Mouse (Mus musculus) forebrain, embryonic 13.5 days (tissue): ENCODE results near the gene Zfp12. TPM values are rescaled to one million over a fixed set of nuclear protein-coding genes. Genes with fewer than 3 reads are reported as not detected.
A peak's percentile ranks its signal among the peaks of the same experiment; 100 is the strongest.
"Not testable (repeated sequence)": the region's sequence is repeated elsewhere in the genome, so short reads cannot be mapped to it uniquely, and the experiment has no call there.

Experiments used
- ATAC-seq: fragments of 200-750 bp; cut with Nextera tagmentation; 2 replicates; pipeline ENCODE4 v1.8.0; 2017
- H3K27ac ChIP-seq: fragments of 300-500 bp; sonication (generic); 2 replicates; pipeline ENCODE4 v1.5.1; 2015; ENCODE audit warnings: inconsistent platforms, mild to moderate bottlenecking, moderate library complexity
- H3K27me3 ChIP-seq: fragments of 300-500 bp; sonication (generic); 2 replicates; pipeline ENCODE4 v1.6.1; 2015; ENCODE audit warnings: mild to moderate bottlenecking, inconsistent platforms
- H3K36me3 ChIP-seq: fragments of 300-500 bp; sonication (generic); 2 replicates; pipeline ENCODE4 v1.6.1; 2015; ENCODE audit warnings: mild to moderate bottlenecking, inconsistent platforms; ENCODE audit not compliant: poor library complexity, severe bottlenecking
- H3K4me1 ChIP-seq: fragments of 300-500 bp; sonication (generic); 2 replicates; pipeline ENCODE4 v1.6.1; 2015; ENCODE audit warnings: inconsistent platforms
- H3K4me2 ChIP-seq: fragments of 300-500 bp; sonication (generic); 2 replicates; pipeline ENCODE4 v1.6.1; 2015; ENCODE audit warnings: inconsistent platforms, mild to moderate bottlenecking, moderate library complexity
- H3K4me3 ChIP-seq: fragments of 300-500 bp; sonication (generic); 2 replicates; pipeline ENCODE4 v1.5.1; 2015; ENCODE audit warnings: mild to moderate bottlenecking, inconsistent platforms
- H3K9ac ChIP-seq: fragments of 300-500 bp; sonication (generic); 2 replicates; pipeline ENCODE4 v1.6.1; 2015; ENCODE audit warnings: mild to moderate bottlenecking, inconsistent platforms
- H3K9me3 ChIP-seq: fragments of 300-500 bp; sonication (generic); replicated peaks from 2 replicates; pipeline ENCODE4 v1.6.1; 2016; ENCODE audit warnings: inconsistent platforms
- WGBS: fragments of 180-500 bp; shearing (Covaris S2); methylation state at CpG from one replicate; pipeline ENCODE4 v1.1.7; 2015; 5-methylcytosine and 5-hydroxymethylcytosine counted together
- polyA plus RNA-seq: library from polyadenylated mRNA; unstranded; fragments of >200 nt; fragmentation: Nextera tagmentation; extraction: Ambion mirVana; gene quantifications from 2 replicates; pipeline ENCODE4 v1.2.1, GENCODE M21; 2015

Gene Zfp12
- polyA plus RNA-seq: 22.7 and 23.5 TPM in 2 replicates

DNA sequence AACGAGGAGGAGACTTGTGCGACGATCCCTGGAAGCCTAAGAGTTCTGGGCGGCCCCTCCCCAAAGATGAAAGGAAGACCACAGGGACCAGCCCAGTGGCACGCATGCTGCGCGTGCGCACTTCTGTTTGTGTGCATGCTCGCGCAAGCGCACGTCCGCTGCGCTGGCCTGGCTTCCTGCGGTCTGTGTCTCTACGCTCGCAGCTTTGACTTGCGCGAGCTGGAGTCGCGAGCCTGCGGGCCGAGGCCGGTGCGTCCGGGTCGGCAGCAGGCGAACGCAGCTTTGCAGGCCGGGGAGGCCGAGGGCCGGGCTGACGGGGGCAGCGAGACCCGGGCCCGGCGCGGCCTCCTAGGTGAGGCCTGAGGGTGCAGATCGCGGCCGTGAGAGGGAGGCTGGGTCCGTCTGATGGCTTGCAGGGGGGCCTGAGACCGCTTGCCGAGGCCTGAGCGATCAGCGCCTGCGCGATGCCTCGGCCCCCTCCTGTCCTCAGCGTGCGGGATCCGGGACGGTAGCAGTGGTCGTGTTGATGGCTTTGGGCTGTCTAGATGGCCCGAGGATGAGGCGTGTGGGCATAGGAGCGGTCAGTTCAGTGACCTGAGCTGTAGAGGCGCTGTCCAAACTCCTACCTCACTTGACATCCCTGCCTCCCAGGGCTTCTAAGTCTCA lies at the start of gene Zfp12:
TSS of gene Zfp12 (plus strand) at position 136 of the 666 bp plus-strand sequence.
- WGBS: 0% methylated on average over 58 of the region's 58 CpGs
- Histone ChIP-seq H3K9ac (peak within 1 kb of the TSS; percentile 93), H3K4me3 (peak within 1 kb of the TSS; percentile 91), H3K27ac (peak within 1 kb of the TSS; percentile 98), H3K36me3 (peaks cover 32% of the 10 kb centered on the region), H3K27me3 (no peaks in the 10 kb centered on the region), H3K9me3 (no peaks in the 10 kb centered on the region), H3K4me2 (peak within 1 kb of the TSS; percentile 94), H3K4me1 (peaks cover 23% of the 10 kb centered on the region)
- ATAC-seq: peak; percentile 98

DNA sequence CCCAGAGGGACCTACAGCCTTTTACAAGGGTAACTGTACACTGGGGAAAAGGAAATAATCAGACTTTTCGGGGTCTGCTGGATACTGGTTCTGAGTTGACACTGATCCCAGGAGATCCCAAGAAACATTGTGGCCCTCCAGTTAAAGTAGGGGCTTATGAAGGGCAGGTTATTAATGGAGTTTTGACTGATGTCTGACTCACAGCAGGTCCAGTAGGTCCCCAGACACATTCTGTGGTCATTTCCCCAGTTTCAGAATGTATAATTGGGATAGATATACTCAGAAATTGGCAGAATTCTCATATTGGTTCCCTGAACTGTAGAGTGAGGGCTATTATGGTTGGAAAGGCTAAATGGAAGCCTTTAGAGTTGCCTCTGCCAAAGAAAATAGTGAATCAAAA lies 46.9 kb upstream of the Zfp12 start:
- H3K4me2 ChIP-seq, H3K4me1 ChIP-seq, H3K27ac ChIP-seq, H3K4me3 ChIP-seq, H3K9ac ChIP-seq, H3K27me3 ChIP-seq, H3K36me3 ChIP-seq, H3K9me3 ChIP-seq, ATAC-seq: not testable (repeated sequence)
- 82% methylated on average over 1 of the region's 1 CpGs for WGBS

DNA sequence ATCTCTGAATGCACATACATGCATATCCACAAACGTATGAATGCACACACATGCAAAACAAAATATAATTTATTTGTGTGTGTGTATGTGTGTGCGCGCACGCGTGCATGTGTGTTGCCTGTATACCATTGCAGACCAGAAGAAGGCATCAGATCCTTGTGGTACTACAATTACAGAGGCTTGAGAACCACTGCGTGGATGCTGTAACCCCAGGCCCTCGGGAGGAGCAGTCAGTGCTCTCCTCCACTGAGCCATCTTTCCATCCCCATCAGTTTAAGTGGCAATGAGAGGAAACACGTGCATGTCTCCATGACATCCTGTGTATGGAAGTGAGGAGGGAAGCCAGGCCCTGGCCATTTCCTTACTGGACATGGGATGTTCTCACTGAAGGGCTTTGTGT lies 42.2 kb upstream of the Zfp12 start:
- no peak for ATAC-seq
- no peaks in the 10 kb centered on the region for H3K4me1 ChIP-seq
- H3K27ac ChIP-seq: no peak overlapping the region
- H3K36me3 ChIP-seq: no peaks in the 10 kb centered on the region
- 87% methylated on average over 8 of the region's 8 CpGs for WGBS
- no peak overlapping the region for H3K9ac ChIP-seq
- no peak overlapping the region for H3K4me2 ChIP-seq
- no peaks in the 10 kb centered on the region for H3K9me3 ChIP-seq
- H3K4me3 ChIP-seq: no peak overlapping the region
- no peaks in the 10 kb centered on the region; the same call in 1 of the 2 replicates for H3K27me3 ChIP-seq

GRCm38 (mm10) chr5:143194747-143195146 lies 40.2 kb upstream of the Zfp12 start:
- H3K27ac ChIP-seq, H3K4me1 ChIP-seq, H3K36me3 ChIP-seq, H3K4me3 ChIP-seq, ATAC-seq, H3K9ac ChIP-seq, H3K9me3 ChIP-seq, H3K27me3 ChIP-seq, H3K4me2 ChIP-seq: not testable (repeated sequence)
- WGBS: 71% methylated on average over 8 of the region's 8 CpGs

- no peak overlapping the region for H3K27ac ChIP-seq
- no peak overlapping the region for H3K4me3 ChIP-seq
- no peaks in the 10 kb centered on the region for H3K36me3 ChIP-seq
- no peak for ATAC-seq
- H3K4me2 ChIP-seq: no peak overlapping the region
- no peaks in the 10 kb centered on the region for H3K9me3 ChIP-seq
- WGBS: 77% methylated on average over 2 of the region's 2 CpGs
- no peaks in the 10 kb centered on the region for H3K4me1 ChIP-seq
- H3K27me3 ChIP-seq: no peaks in the 10 kb centered on the region; the same call in 1 of the 2 replicates
- no peak overlapping the region for H3K9ac ChIP-seq
Measured at GRCm38 (mm10) chr5:143195166-143195565, 39.8 kb upstream of the Zfp12 start.

DNA sequence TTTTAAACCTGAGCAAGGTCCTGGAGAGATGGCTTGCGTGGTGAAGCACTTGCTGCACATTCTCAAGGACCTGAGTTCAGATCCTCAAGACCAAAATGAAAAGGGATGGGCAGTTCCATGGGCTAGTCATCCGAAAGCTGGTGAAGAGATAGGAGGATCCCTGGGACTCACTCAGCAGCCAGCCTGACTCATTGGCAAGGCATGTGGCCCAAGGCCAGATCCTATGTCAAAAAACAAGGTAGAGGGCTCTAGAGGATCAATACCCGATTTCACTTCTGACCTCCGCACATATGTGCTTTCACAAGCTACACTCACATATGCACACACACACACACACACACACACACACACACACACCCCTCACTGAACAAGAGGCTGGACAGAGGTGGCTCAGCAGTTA lies 38.5 kb upstream of the Zfp12 start:
- Histone ChIP-seq H3K9me3 (no peaks in the 10 kb centered on the region), H3K4me3 (no peak overlapping the region), H3K9ac (no peak overlapping the region), H3K27me3 (no peaks in the 10 kb centered on the region; the same call in 1 of the 2 replicates), H3K4me2 (no peak overlapping the region), H3K27ac (no peak overlapping the region), H3K4me1 (no peaks in the 10 kb centered on the region), H3K36me3 (no peaks in the 10 kb centered on the region)
- WGBS: 87% methylated on average over 4 of the region's 4 CpGs
- ATAC-seq: no peak

DNA sequence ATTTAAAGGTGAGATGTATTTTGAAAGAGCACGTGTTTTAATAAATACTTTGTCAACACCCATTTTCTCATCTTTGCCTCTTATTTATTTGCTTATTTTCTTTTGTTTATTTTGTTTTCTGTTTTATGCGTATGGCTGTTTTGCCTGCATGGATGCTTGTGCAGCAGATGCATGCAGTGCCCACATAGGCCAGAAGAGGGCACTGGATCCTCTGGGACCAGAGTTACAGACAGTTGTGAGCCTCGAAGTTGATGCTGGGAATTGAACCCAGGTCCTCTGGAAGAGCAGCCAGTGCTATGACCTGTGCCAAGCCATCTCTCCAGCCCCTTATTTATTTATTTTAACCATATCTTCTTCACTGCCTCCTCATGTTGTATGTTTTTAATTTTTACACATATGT lies 29.9 kb upstream of the Zfp12 start:
- H3K9ac ChIP-seq: no peak overlapping the region
- ATAC-seq: no peak
- H3K4me3 ChIP-seq: no peak overlapping the region
- no peak overlapping the region for H3K4me2 ChIP-seq
- no peaks in the 10 kb centered on the region for H3K36me3 ChIP-seq
- 73% methylated on average over 3 of the region's 3 CpGs for WGBS
- no peaks in the 10 kb centered on the region for H3K4me1 ChIP-seq
- H3K27me3 ChIP-seq: no peaks in the 10 kb centered on the region
- H3K27ac ChIP-seq: no peak overlapping the region
- H3K9me3 ChIP-seq: peaks cover 9% of the 10 kb centered on the region

- Histone ChIP-seq H3K36me3 (no peaks in the 10 kb centered on the region), H3K27me3 (no peaks in the 10 kb centered on the region), H3K4me2 (no peak overlapping the region), H3K4me1 (no peaks in the 10 kb centered on the region), H3K4me3 (no peak overlapping the region), H3K27ac (no peak overlapping the region), H3K9ac (no peak overlapping the region), H3K9me3 (peaks cover 1% of the 10 kb centered on the region)
- ATAC-seq: no peak
- WGBS: 88% methylated on average over 2 of the region's 2 CpGs
Measured at GRCm38 (mm10) chr5:143213832-143214231, 21.1 kb upstream of the Zfp12 start.

GRCm38 (mm10) chr5:143220996-143221395 lies 14.0 kb upstream of the Zfp12 start:
- Histone ChIP-seq H3K4me3 (no peak overlapping the region), H3K9me3 (no peaks in the 10 kb centered on the region), H3K4me2 (no peak overlapping the region), H3K27me3 (no peaks in the 10 kb centered on the region), H3K4me1 (no peaks in the 10 kb centered on the region), H3K9ac (no peak overlapping the region), H3K36me3 (no peaks in the 10 kb centered on the region), H3K27ac (no peak overlapping the region)
- ATAC-seq: no peak
- 84% methylated on average over 5 of the region's 5 CpGs for WGBS

DNA sequence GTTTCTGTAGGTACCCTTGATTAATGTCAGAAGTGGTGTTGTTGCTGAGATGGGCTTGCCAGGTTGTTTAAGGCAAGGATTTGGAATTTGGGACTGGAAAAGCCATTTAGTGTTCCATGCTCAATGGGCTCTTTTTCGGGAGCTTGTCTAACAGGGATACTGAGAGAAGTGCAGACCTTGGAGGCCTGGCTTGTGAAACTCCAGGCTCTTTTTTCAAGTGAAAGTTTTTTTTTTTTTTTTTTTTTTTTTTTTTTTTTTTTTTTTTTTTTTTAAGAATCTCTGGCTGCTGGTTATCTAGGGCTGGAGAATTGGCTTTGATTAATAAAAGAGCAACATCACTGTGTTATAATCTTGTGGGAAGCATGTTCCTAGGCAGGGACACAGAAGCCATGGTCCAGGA lies 12.7 kb upstream of the Zfp12 start:
- Histone ChIP-seq H3K27me3 (no peaks in the 10 kb centered on the region), H3K27ac (no peak overlapping the region), H3K36me3 (no peaks in the 10 kb centered on the region), H3K4me1 (no peaks in the 10 kb centered on the region), H3K4me3 (no peak overlapping the region), H3K4me2 (no peak overlapping the region), H3K9ac (no peak overlapping the region), H3K9me3 (no peaks in the 10 kb centered on the region)
- WGBS: 87% methylated on average over 1 of the region's 1 CpGs
- no peak for ATAC-seq

DNA sequence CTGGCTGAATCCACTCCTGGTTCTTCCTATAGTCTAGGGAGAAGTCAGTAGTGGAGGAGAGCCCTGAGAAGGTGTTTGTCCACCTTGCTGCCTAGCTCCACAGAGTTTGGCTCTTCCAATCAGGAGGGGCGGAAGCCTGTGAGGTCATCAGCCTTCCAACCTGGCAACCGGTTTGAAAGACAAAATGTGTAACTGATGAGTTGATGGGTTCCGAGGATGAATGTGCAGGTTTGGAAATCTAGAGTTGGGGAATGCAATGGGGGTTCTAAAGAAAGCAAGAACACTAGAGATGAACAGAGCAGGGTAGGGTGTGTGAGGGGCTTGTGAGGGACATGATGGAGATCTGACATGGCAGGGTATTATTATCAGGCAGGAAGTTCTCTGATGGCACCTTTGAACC lies 8.2 kb upstream of the Zfp12 start, which contains the start of gene Spdye4a:
TSS of gene Spdye4a (minus strand) at position 101 of the 400 bp plus-strand sequence.
- Histone ChIP-seq H3K9ac (no peak within 1 kb of the TSS), H3K27me3 (no peaks in the 10 kb centered on the region), H3K27ac (no peak within 1 kb of the TSS), H3K4me1 (no peaks in the 10 kb centered on the region), H3K9me3 (peaks cover 13% of the 10 kb centered on the region), H3K4me2 (no peak within 1 kb of the TSS), H3K4me3 (no peak within 1 kb of the TSS), H3K36me3 (no peaks in the 10 kb centered on the region)
- ATAC-seq: no peak
- 87% methylated on average over 3 of the region's 3 CpGs for WGBS

GRCm38 (mm10) chr5:143236036-143236435 lies 1.1 kb downstream of the Zfp12 start:
- Histone ChIP-seq H3K36me3 (peaks cover 41% of the 10 kb centered on the region), H3K9me3 (no peaks in the 10 kb centered on the region), H3K4me3 (peak overlapping the region; percentile 91), H3K9ac (peak overlapping the region; percentile 93), H3K4me2 (peak overlapping the region; percentile 94), H3K4me1 (peaks cover 23% of the 10 kb centered on the region), H3K27me3 (no peaks in the 10 kb centered on the region), H3K27ac (no peak overlapping the region)
- WGBS: 46% methylated on average over 9 of the region's 9 CpGs
- no peak for ATAC-seq

DNA sequence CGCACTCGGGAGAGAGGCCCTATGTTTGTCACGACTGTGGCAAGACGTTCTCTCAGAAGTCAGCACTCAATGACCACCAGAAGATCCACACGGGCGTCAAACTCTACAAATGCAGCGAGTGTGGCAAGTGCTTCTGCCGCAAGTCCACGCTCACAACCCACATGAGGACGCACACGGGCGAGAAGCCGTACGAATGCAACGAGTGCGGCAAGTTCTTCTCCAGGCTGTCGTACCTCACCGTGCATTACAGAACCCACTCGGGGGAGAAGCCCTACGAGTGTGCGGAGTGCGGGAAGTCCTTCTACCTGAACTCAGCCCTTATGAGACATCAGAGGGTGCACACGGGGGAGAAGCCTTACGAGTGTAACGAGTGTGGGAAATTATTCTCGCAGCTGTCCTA lies 10.0 kb downstream of the Zfp12 start:
- Histone ChIP-seq H3K4me2 (no peak overlapping the region), H3K36me3 (peaks cover 100% of the 10 kb centered on the region), H3K9ac (no peak overlapping the region), H3K27ac (no peak overlapping the region), H3K4me1 (no peaks in the 10 kb centered on the region), H3K27me3 (no peaks in the 10 kb centered on the region), H3K4me3 (no peak overlapping the region), H3K9me3 (no peaks in the 10 kb centered on the region)
- ATAC-seq: no peak
- WGBS: 97% methylated on average over 26 of the region's 26 CpGs
